Mouse (Mus musculus): ENCODE data around the gene Gast. TPM values are rescaled to one million over a fixed set of nuclear protein-coding genes. Genes with fewer than 3 reads are reported as not detected.
"Not testable (repeated sequence)": the region's sequence is repeated elsewhere in the genome, so short reads cannot be mapped to it uniquely, and the experiment has no call there.

The Gast gene
- total and polyA plus RNA-seq, 2 experiments from 2014 or later, result not detected

- no peak for ATAC-seq (ENCODE audit: insufficient read depth, low read depth)
- Histone ChIP-seq H3K4me3 (ENCODE audit: low read depth, low read length) (no peak overlapping the region), H3K9me3 (replicated peaks; ENCODE audit: control insufficient read depth, low read length) (no peaks in the 10 kb centered on the region), H3K4me2 (ENCODE audit: low read depth, low read length) (no peak overlapping the region), H3K36me3 (replicated peaks; ENCODE audit: control insufficient read depth, insufficient read depth, low read length) (no peaks in the 10 kb centered on the region), H3K9ac (replicated peaks; ENCODE audit: low read depth, low read length) (no peak overlapping the region), H3K27ac (ENCODE audit: low read depth) (no peak overlapping the region), H3K27me3 (ENCODE audit: control insufficient read depth, insufficient read depth, low read length) (no peaks in the 10 kb centered on the region), H3K4me1 (ENCODE audit: control insufficient read depth, insufficient read depth) (peaks cover 6% of the 10 kb centered on the region; the same call in 1 of the 2 replicates)
- no peak for DNase-seq (ENCODE audit: low spot score)
- 78% methylated on average over 5 of the region's 5 CpGs for WGBS
- no peak for TF ChIP-seq CTCF (IDR thresholded peaks at IDR 0.05; ENCODE audit: low read depth)
- TF ChIP-seq EP300 (IDR thresholded peaks at IDR 0.05; ENCODE audit: low read depth), result no peak
Measured at GRCm38 (mm10) chr11:100307900-100308299, 26.3 kb upstream of the Gast start.

DNA sequence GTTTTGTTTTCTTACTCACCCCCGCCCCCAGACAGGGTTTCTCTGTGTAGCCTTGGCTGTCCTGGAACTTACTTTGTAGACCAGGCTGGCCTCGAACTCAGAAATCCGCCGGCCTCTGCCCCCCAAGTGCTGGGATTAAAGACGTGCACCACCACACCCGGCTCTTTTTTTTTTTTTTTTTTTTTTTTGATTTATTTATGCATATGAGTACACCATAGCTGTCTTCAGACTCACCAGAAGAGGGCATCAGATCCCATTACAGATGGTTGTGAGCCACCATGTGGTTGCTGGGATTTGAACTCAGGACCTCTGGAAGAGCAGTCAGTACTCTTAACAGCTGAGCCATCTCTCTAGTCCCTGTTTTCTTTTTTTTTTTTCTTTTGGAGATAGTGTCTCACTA lies 25.5 kb upstream of the Gast start:
- H3K4me3 ChIP-seq (ENCODE audit: low read depth, low read length); H3K9ac ChIP-seq (replicated peaks; ENCODE audit: low read depth, low read length); H3K4me1 ChIP-seq (ENCODE audit: control insufficient read depth, insufficient read depth); H3K4me2 ChIP-seq (ENCODE audit: low read depth, low read length); H3K9me3 ChIP-seq (replicated peaks; ENCODE audit: control insufficient read depth, low read length); H3K36me3 ChIP-seq (replicated peaks; ENCODE audit: control insufficient read depth, insufficient read depth, low read length); DNase-seq (ENCODE audit: low spot score); H3K27me3 ChIP-seq (ENCODE audit: control insufficient read depth, insufficient read depth, low read length); H3K27ac ChIP-seq (ENCODE audit: low read depth); ATAC-seq (ENCODE audit: insufficient read depth, low read depth): not testable (repeated sequence)
- 84% methylated on average over 6 of the region's 6 CpGs for WGBS

GRCm38 (mm10) chr11:100311656-100312055 lies 22.6 kb upstream of the Gast start:
- no peak overlapping the region for H3K9ac ChIP-seq (replicated peaks; ENCODE audit: low read depth, low read length)
- no peaks in the 10 kb centered on the region for H3K27me3 ChIP-seq (ENCODE audit: control insufficient read depth, insufficient read depth, low read length)
- no peak overlapping the region for H3K4me3 ChIP-seq (ENCODE audit: low read depth, low read length)
- DNase-seq (ENCODE audit: low spot score), result no peak
- TF ChIP-seq EP300 (IDR thresholded peaks at IDR 0.05; ENCODE audit: low read depth) (no peak), CTCF (IDR thresholded peaks at IDR 0.05; ENCODE audit: low read depth) (no peak)
- WGBS, result 18% methylated on average over 1 of the region's 1 CpGs
- H3K9me3 ChIP-seq (replicated peaks; ENCODE audit: control insufficient read depth, low read length), result no peaks in the 10 kb centered on the region
- no peak for ATAC-seq (ENCODE audit: insufficient read depth, low read depth)
- H3K27ac ChIP-seq (ENCODE audit: low read depth), result peak overlapping the region; percentile 71
- no peak overlapping the region for H3K4me2 ChIP-seq (ENCODE audit: low read depth, low read length)
- peaks cover 6% of the 10 kb centered on the region; the same call in 1 of the 2 replicates for H3K4me1 ChIP-seq (ENCODE audit: control insufficient read depth, insufficient read depth)
- no peaks in the 10 kb centered on the region for H3K36me3 ChIP-seq (replicated peaks; ENCODE audit: control insufficient read depth, insufficient read depth, low read length)

- no peak overlapping the region for H3K9ac ChIP-seq (replicated peaks; ENCODE audit: low read depth, low read length)
- H3K4me1 ChIP-seq (ENCODE audit: control insufficient read depth, insufficient read depth), result peaks cover 6% of the 10 kb centered on the region; the same call in 1 of the 2 replicates
- H3K27ac ChIP-seq (ENCODE audit: low read depth), result peak overlapping the region; percentile 71
- ATAC-seq (ENCODE audit: insufficient read depth, low read depth) (peak; percentile 75), DNase-seq (ENCODE audit: low spot score) (peak; percentile 42)
- H3K27me3 ChIP-seq (ENCODE audit: control insufficient read depth, insufficient read depth, low read length), result no peaks in the 10 kb centered on the region
- no peak overlapping the region for H3K4me3 ChIP-seq (ENCODE audit: low read depth, low read length)
- no peak overlapping the region for H3K4me2 ChIP-seq (ENCODE audit: low read depth, low read length)
- whole genome bisulfite sequencing, result 26% methylated on average over 5 of the region's 5 CpGs
- H3K36me3 ChIP-seq (replicated peaks; ENCODE audit: control insufficient read depth, insufficient read depth, low read length), result no peaks in the 10 kb centered on the region
- peak; percentile 47; the same call in 1 of the 2 replicates for TF ChIP-seq EP300 (IDR thresholded peaks at IDR 0.05; ENCODE audit: low read depth)
- no peak for TF ChIP-seq CTCF (IDR thresholded peaks at IDR 0.05; ENCODE audit: low read depth)
- H3K9me3 ChIP-seq (replicated peaks; ENCODE audit: control insufficient read depth, low read length), result no peaks in the 10 kb centered on the region
Measured at GRCm38 (mm10) chr11:100312096-100312679, 22.0 kb upstream of the Gast start.

DNA sequence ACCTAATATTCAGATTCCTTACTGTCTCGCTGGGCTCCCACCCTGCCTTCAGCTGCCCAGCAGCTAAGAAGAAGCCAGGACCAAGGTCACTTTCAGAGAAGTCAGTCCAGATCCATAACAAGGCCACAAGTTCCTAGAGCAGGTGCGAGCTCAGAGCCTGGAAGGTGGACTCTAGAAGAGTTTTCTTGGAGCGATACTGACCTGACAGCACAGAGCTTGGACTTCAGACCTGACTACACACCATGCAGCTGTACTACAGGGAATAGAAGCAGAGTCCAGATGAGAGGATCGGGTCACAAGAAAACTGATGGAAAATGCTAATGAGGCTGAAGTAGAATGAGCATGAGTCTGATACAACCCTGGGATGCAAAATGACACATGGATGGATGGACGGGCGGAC lies 20.8 kb upstream of the Gast start:
- Histone ChIP-seq H3K4me2 (ENCODE audit: low read depth, low read length) (no peak overlapping the region), H3K4me1 (ENCODE audit: control insufficient read depth, insufficient read depth) (peaks cover 6% of the 10 kb centered on the region; the same call in 1 of the 2 replicates), H3K36me3 (replicated peaks; ENCODE audit: control insufficient read depth, insufficient read depth, low read length) (no peaks in the 10 kb centered on the region), H3K9me3 (replicated peaks; ENCODE audit: control insufficient read depth, low read length) (no peaks in the 10 kb centered on the region), H3K4me3 (ENCODE audit: low read depth, low read length) (no peak overlapping the region), H3K27ac (ENCODE audit: low read depth) (no peak overlapping the region), H3K9ac (replicated peaks; ENCODE audit: low read depth, low read length) (no peak overlapping the region), H3K27me3 (ENCODE audit: control insufficient read depth, insufficient read depth, low read length) (no peaks in the 10 kb centered on the region)
- ATAC-seq (ENCODE audit: insufficient read depth, low read depth) (no peak), DNase-seq (ENCODE audit: low spot score) (no peak)
- no peak for TF ChIP-seq CTCF (IDR thresholded peaks at IDR 0.05; ENCODE audit: low read depth)
- no peak for TF ChIP-seq EP300 (IDR thresholded peaks at IDR 0.05; ENCODE audit: low read depth)
- 86% methylated on average over 6 of the region's 6 CpGs for WGBS

- 79% methylated on average over 5 of the region's 5 CpGs for WGBS
- Histone ChIP-seq H3K4me3 (ENCODE audit: low read depth, low read length) (no peak overlapping the region), H3K9ac (replicated peaks; ENCODE audit: low read depth, low read length) (no peak overlapping the region), H3K4me1 (ENCODE audit: control insufficient read depth, insufficient read depth) (peaks cover 6% of the 10 kb centered on the region; the same call in 1 of the 2 replicates), H3K36me3 (replicated peaks; ENCODE audit: control insufficient read depth, insufficient read depth, low read length) (no peaks in the 10 kb centered on the region), H3K9me3 (replicated peaks; ENCODE audit: control insufficient read depth, low read length) (no peaks in the 10 kb centered on the region), H3K4me2 (ENCODE audit: low read depth, low read length) (no peak overlapping the region), H3K27ac (ENCODE audit: low read depth) (no peak overlapping the region), H3K27me3 (ENCODE audit: control insufficient read depth, insufficient read depth, low read length) (no peaks in the 10 kb centered on the region)
- TF ChIP-seq CTCF (IDR thresholded peaks at IDR 0.05; ENCODE audit: low read depth), result no peak
- TF ChIP-seq EP300 (IDR thresholded peaks at IDR 0.05; ENCODE audit: low read depth), result no peak
- no peak for ATAC-seq (ENCODE audit: insufficient read depth, low read depth)
- no peak for DNase-seq (ENCODE audit: low spot score)
Measured at GRCm38 (mm10) chr11:100315439-100315838, 18.8 kb upstream of the Gast start.

Data from heart, postnatal 0 days (tissue).